Mouse (Mus musculus) testis, adult 2 months (tissue): ENCODE data around the gene Gm20503. TPM values are rescaled to one million over a fixed set of nuclear protein-coding genes. Genes with fewer than 3 reads are reported as not detected.

Source experiments
- H3K27ac ChIP-seq: fragments of 200-500 bp; 2 replicates; pipeline ENCODE4 v1.5.1; 2012; ENCODE audit warnings: low read depth, low read length; ENCODE audit not compliant: control insufficient read depth, insufficient read depth
- H3K27me3 ChIP-seq: fragments of 200-500 bp; 2 replicates; pipeline ENCODE4 v1.6.1; 2012; ENCODE audit warnings: mild to moderate bottlenecking, low read length, moderate library complexity; ENCODE audit not compliant: control insufficient read depth, insufficient read depth
- H3K36me3 ChIP-seq: fragments of 200-500 bp; 2 replicates; pipeline ENCODE4 v1.6.1; 2012; ENCODE audit warnings: mild to moderate bottlenecking, low read length; ENCODE audit not compliant: control insufficient read depth, insufficient read depth
- H3K4me1 ChIP-seq: fragments of 200-500 bp; 2 replicates; pipeline ENCODE4 v1.6.1; 2012; ENCODE audit warnings: low read length; ENCODE audit not compliant: control insufficient read depth, insufficient read depth
- H3K4me3 ChIP-seq: fragments of 200-500 bp; 2 replicates; pipeline ENCODE4 v1.5.1; 2012; ENCODE audit warnings: low read depth, mild to moderate bottlenecking, low read length, moderate library complexity, mixed read lengths; ENCODE audit not compliant: control insufficient read depth
- CTCF ChIP-seq: fragments of 200-500 bp; IDR thresholded peaks from 2 replicates; pipeline ENCODE4 v1.5.1; 2012; ENCODE audit warnings: low read depth, mild to moderate bottlenecking, inconsistent platforms, low read length, moderate library complexity; ENCODE audit not compliant: control insufficient read depth, insufficient read depth, insufficient replicate concordance
- POLR2A ChIP-seq: fragments of 200-500 bp; IDR thresholded peaks from 2 replicates; pipeline ENCODE4 v1.6.1; 2012; ENCODE audit warnings: low read depth, mild to moderate bottlenecking, inconsistent platforms, low read length, moderate library complexity; ENCODE audit not compliant: control insufficient read depth
- polyA plus RNA-seq: library from polyadenylated mRNA; depleted of rRNA; stranded (reverse); fragments of >200 nt; gene quantifications from 2 replicates; pipeline ENCODE4 v1.2.3, GENCODE M21; 2012; rRNA removed

Gm20503 gene
- polyA plus RNA-seq, 1 experiment, result not detected

DNA sequence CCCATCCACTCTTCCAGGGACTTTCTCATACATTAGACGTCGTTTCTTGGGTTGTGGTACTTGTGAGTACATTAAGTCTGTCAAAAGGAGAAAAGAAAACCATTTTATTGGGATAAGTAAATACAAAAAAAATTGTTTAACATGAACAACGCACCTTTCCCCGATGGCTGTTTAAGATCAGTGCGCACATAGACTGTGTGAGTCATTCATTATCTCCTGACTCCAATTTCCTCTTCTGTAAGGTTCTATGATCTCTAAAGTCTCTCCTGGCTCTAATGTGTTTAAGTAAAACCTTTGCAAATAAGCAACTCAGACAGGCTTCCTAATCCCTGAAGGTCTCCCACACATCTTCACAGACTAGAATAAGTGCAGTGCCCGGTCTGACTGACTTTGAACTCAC, 40.9 kb downstream of the Gm20503 start:
- TF ChIP-seq CTCF (no peak), POLR2A (no peak)
- no peaks in the 10 kb centered on the region for H3K4me1 ChIP-seq
- H3K4me3 ChIP-seq, result no peak overlapping the region
- no peaks in the 10 kb centered on the region for H3K27me3 ChIP-seq
- H3K27ac ChIP-seq, result no peak overlapping the region
- no peaks in the 10 kb centered on the region; the same call in 1 of the 2 replicates for H3K36me3 ChIP-seq

DNA sequence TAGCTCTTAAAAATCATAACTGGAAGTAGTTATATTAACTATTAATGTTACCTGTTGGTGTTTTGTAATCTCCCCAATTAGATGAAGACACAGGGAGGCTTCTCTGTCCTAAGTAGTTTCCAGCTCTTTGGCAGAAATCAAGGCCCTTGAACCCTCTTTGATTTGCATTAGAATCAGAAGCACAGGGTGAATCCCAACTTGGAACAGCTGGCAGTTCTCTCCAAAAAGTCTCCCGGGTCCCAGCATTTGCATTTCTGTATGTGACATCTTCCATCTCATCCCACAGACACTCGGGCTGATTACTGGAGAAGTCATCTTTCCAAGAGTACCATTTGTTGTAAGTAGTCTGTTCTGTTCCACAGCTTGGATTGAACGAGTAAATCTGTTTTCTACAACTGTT, 44.2 kb downstream of the Gm20503 start:
- H3K27ac ChIP-seq, result no peak overlapping the region
- no peak for TF ChIP-seq POLR2A
- no peak for TF ChIP-seq CTCF

DNA sequence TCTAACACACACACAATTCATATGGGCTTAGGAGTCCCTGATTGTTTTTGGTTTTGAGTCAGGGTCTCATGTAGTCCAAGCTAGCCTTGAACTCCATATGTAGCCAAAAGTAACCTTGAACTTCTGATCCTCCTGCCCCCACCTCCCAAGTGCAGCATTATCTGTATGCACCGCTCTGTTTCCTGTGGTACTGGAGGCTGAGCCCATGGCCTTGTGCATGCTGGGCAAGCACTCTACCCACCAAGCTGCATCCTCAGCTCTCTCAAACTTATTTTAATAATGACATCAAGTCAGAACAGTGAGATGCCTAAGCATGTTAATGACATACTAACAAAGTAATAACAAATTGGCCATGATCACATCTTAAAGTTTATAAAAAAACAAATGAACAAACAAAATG, 48.1 kb downstream of the Gm20503 start:
- no peaks in the 10 kb centered on the region for H3K4me1 ChIP-seq
- no peaks in the 10 kb centered on the region for H3K27me3 ChIP-seq
- H3K27ac ChIP-seq, result no peak overlapping the region
- no peak for TF ChIP-seq CTCF
- TF ChIP-seq POLR2A, result no peak
- H3K36me3 ChIP-seq, result no peaks in the 10 kb centered on the region; the same call in 1 of the 2 replicates
- H3K4me3 ChIP-seq, result no peak overlapping the region

More for the DNA sequence above, 44.2 kb downstream of the Gm20503 start:
- H3K27me3 ChIP-seq, result no peaks in the 10 kb centered on the region
- H3K4me1 ChIP-seq, result no peaks in the 10 kb centered on the region
- H3K36me3 ChIP-seq, result no peaks in the 10 kb centered on the region; the same call in 1 of the 2 replicates
- no peak overlapping the region for H3K4me3 ChIP-seq

DNA sequence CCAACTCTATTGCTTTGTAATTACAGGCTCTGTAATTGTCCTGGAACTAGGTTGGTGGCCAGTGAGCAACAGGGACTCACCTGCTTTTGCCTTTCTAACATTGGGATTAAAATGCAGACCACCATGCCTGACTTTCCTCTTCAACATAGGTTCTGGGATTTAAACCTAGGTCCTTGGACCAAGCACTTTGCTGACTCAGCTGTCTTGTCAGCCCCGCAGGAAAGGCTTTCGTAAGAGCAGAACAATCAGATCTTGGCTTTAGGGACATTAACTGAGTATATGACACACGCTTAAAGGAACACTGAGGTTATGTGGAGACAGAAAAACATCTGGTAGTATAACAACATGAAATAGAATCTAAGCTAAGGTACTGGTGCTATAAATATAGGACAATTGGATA, 54.9 kb downstream of the Gm20503 start:
- H3K4me1 ChIP-seq, result no peaks in the 10 kb centered on the region
- TF ChIP-seq CTCF, result no peak
- no peak for TF ChIP-seq POLR2A
- no peak overlapping the region for H3K4me3 ChIP-seq
- H3K36me3 ChIP-seq, result 0 out of 2 replicates have a peak, but pooled peaks cover 1% of the 10 kb centered on the region
- H3K27me3 ChIP-seq, result no peaks in the 10 kb centered on the region
- H3K27ac ChIP-seq, result no peak overlapping the region

DNA sequence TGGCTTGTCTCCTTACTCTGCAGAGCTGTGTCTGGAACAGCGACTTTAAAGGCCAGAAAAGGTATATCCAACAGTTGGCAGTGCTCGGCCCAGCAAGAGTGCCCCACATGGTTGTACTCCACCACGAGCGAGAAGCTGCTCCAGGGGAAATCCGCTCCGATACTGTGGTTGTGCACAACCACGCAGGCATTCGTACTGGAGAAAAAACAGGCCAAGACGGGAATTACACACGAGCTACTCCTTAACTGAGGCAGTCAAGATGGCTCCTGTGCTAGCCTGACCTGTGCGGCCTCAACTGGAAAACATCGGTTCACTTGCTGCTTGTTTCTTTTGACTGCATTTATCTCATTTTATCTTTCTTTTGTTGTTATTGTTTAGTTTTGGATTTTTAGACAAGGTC, 59.5 kb downstream of the Gm20503 start:
- TF ChIP-seq POLR2A, result no peak
- Histone ChIP-seq H3K4me3 (no peak overlapping the region), H3K27ac (no peak overlapping the region), H3K4me1 (no peaks in the 10 kb centered on the region), H3K27me3 (no peaks in the 10 kb centered on the region), H3K36me3 (0 out of 2 replicates have a peak, but pooled peaks cover 1% of the 10 kb centered on the region)

DNA sequence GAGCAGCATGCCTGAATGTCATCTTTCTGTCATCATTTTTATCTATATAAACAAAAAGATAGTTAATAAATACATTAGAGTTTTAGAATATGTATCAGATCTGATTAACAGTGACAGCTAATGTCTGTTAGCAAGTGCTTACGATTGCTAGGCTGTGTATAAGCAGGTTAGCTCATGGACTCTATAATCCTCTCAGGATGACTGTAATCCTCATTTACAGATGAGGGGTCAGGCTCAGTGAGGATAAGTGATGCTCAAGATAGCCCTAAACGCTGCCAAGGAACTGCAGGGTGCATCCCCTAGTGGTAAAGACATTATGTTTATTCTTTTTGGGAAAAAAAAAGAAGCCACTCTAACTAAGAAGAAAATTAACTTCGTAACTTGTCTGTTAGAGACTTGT, 66.3 kb downstream of the Gm20503 start:
- H3K36me3 ChIP-seq, result peaks cover 1% of the 10 kb centered on the region; the same call in 1 of the 2 replicates
- no peaks in the 10 kb centered on the region for H3K4me1 ChIP-seq
- H3K27me3 ChIP-seq, result no peaks in the 10 kb centered on the region
- no peak overlapping the region for H3K4me3 ChIP-seq
- no peak for TF ChIP-seq CTCF
- no peak for TF ChIP-seq POLR2A
- H3K27ac ChIP-seq, result no peak overlapping the region

DNA sequence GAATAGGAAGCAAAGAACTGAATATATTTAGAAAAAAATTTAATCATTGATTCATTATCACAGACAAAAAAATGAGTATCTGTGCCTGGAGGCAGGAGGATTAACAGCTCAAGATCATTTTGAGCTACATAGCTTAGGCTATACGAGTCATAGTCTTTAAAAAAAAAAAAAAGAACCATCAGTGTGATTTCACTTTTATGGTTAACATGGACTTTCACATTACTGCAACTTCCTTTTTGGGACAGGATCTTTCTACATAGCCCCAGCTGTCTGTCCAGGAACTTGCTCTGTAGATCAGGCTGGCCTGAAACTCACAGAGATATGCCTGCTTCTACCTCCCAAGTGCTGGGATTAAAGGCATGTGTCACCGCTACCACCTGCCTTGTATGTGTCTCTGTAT, 80.4 kb downstream of the Gm20503 start:
- no peaks in the 10 kb centered on the region for H3K4me1 ChIP-seq
- TF ChIP-seq CTCF, result no peak
- no peak for TF ChIP-seq POLR2A
- H3K36me3 ChIP-seq, result no peaks in the 10 kb centered on the region; the same call in 1 of the 2 replicates
- no peaks in the 10 kb centered on the region for H3K27me3 ChIP-seq
- no peak overlapping the region for H3K27ac ChIP-seq
- H3K4me3 ChIP-seq, result no peak overlapping the region

DNA sequence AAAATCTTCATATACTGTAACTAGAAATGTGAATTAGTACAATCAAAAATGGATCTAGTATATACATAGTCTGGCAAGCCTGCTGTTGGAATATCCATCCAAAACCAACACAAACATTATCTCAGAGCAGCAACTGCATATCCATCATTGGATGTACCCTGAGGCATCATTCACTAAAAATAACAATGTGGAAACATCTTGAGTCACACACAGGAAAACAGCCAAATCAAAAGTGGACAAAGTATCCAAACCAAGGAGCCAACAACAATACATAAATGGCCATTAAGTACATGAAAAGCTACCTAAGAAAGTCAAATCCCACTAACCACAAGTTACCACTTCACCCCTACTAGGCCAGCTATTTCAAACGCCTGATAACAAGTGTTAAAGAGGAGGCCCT, 86.4 kb downstream of the Gm20503 start:
- TF ChIP-seq CTCF, result no peak
- TF ChIP-seq POLR2A, result no peak
- Histone ChIP-seq H3K4me1 (no peaks in the 10 kb centered on the region), H3K4me3 (no peak overlapping the region), H3K36me3 (no peaks in the 10 kb centered on the region; the same call in none of the 2 replicates), H3K27me3 (no peaks in the 10 kb centered on the region), H3K27ac (no peak overlapping the region)

Other genes starting within 250 kb of the Gm20503 start
- gene Olfr267, start 215.5 kb upstream of the Gm20503 start, polyA plus RNA-seq, result 0.07 and 0.11 TPM in 2 replicates
- gene Ecpas, start 90.5 kb upstream of the Gm20503 start, polyA plus RNA-seq, result 8.8 and 10.2 TPM in 2 replicates
- 0.48 and 0.49 TPM in 2 replicates for gene Zkscan16, start 59.6 kb upstream of the Gm20503 start, polyA plus RNA-seq
- 8.5 and 12.0 TPM in 2 replicates for gene Ptgr1, start 16.1 kb upstream of the Gm20503 start, polyA plus RNA-seq
- 4.7 and 6.5 TPM in 2 replicates for gene Dnajc25, start 8.1 kb upstream of the Gm20503 start, polyA plus RNA-seq
- 11.7 and 11.9 TPM in 2 replicates for gene Gng10, start 31.9 kb downstream of the Gm20503 start, polyA plus RNA-seq
- 2.6 and 3.0 TPM in 2 replicates for gene AI481877, start 135.8 kb downstream of the Gm20503 start, polyA plus RNA-seq
- gene Ugcg, start 186.0 kb downstream of the Gm20503 start, polyA plus RNA-seq, result 7.3 and 9.8 TPM in 2 replicates